Mouse (Mus musculus): Measurements from ENCODE around the gene Pin1. TPM values are rescaled to one million over a fixed set of nuclear protein-coding genes. Genes with fewer than 3 reads are reported as not detected.
A peak's percentile ranks its signal among the peaks of the same experiment; 100 is the strongest.

Pin1 gene
- polyA plus RNA-seq, 1 experiment from 2014 or later: 71.6 TPM

- DNase-seq (ENCODE audit: low spot score) (no peak), ATAC-seq (ENCODE audit: insufficient read depth, low FRiP score, low TSS enrichment) (no peak)
- 82% methylated on average over 3 of the region's 3 CpGs for WGBS
- Histone ChIP-seq H3K4me1 (ENCODE audit: control insufficient read depth, insufficient read depth, low read length) (peaks cover 6% of the 10 kb centered on the region), H3K27ac (ENCODE audit: low read depth, low read length) (no peak overlapping the region), H3K4me3 (ENCODE audit: low read depth, low read length) (no peak overlapping the region), H3K4me2 (ENCODE audit: low read depth) (no peak overlapping the region), H3K27me3 (ENCODE audit: control insufficient read depth, insufficient read depth, low read length) (no peaks in the 10 kb centered on the region), H3K9ac (ENCODE audit: low read length) (no peak overlapping the region), H3K9me3 (ENCODE audit: control insufficient read depth, low read length) (no peaks in the 10 kb centered on the region), H3K36me3 (ENCODE audit: control insufficient read depth, insufficient read depth, low read length) (0 out of 2 replicates have a peak, but pooled peaks cover 2% of the 10 kb centered on the region)
These were observed 15.6 kb upstream of the Pin1 start for GRCm38 (mm10) chr9:20636256-20636655.

GRCm38 (mm10) chr9:20636790-20637189 lies 15.1 kb upstream of the Pin1 start:
- 86% methylated on average over 2 of the region's 2 CpGs for WGBS

GRCm38 (mm10) chr9:20638552-20638951 lies 13.3 kb upstream of the Pin1 start:
- H3K36me3 ChIP-seq (ENCODE audit: control insufficient read depth, insufficient read depth, low read length): 0 out of 2 replicates have a peak, but pooled peaks cover 2% of the 10 kb centered on the region
- no peaks in the 10 kb centered on the region for H3K9me3 ChIP-seq (ENCODE audit: control insufficient read depth, low read length)
- WGBS: 93% methylated on average over 19 of the region's 19 CpGs
- ATAC-seq (ENCODE audit: insufficient read depth, low FRiP score, low TSS enrichment) (no peak), DNase-seq (ENCODE audit: low spot score) (no peak)
- no peak overlapping the region for H3K4me3 ChIP-seq (ENCODE audit: low read depth, low read length)
- H3K9ac ChIP-seq (ENCODE audit: low read length): no peak overlapping the region
- peaks cover 12% of the 10 kb centered on the region for H3K4me1 ChIP-seq (ENCODE audit: control insufficient read depth, insufficient read depth, low read length)
- H3K4me2 ChIP-seq (ENCODE audit: low read depth): no peak overlapping the region
- H3K27me3 ChIP-seq (ENCODE audit: control insufficient read depth, insufficient read depth, low read length): no peaks in the 10 kb centered on the region
- no peak overlapping the region for H3K27ac ChIP-seq (ENCODE audit: low read depth, low read length)

More at GRCm38 (mm10) chr9:20636790-20637189, 15.1 kb upstream of the Pin1 start:
- Histone ChIP-seq H3K27ac (ENCODE audit: low read depth, low read length) (no peak overlapping the region), H3K4me1 (ENCODE audit: control insufficient read depth, insufficient read depth, low read length) (peaks cover 10% of the 10 kb centered on the region), H3K4me2 (ENCODE audit: low read depth) (no peak overlapping the region), H3K9ac (ENCODE audit: low read length) (no peak overlapping the region), H3K9me3 (ENCODE audit: control insufficient read depth, low read length) (no peaks in the 10 kb centered on the region), H3K27me3 (ENCODE audit: control insufficient read depth, insufficient read depth, low read length) (no peaks in the 10 kb centered on the region), H3K36me3 (ENCODE audit: control insufficient read depth, insufficient read depth, low read length) (0 out of 2 replicates have a peak, but pooled peaks cover 2% of the 10 kb centered on the region), H3K4me3 (ENCODE audit: low read depth, low read length) (no peak overlapping the region)
- DNase-seq (ENCODE audit: low spot score) (no peak), ATAC-seq (ENCODE audit: insufficient read depth, low FRiP score, low TSS enrichment) (no peak)

- no peaks in the 10 kb centered on the region for H3K27me3 ChIP-seq (ENCODE audit: control insufficient read depth, insufficient read depth, low read length)
- H3K27ac ChIP-seq (ENCODE audit: low read depth, low read length): no peak overlapping the region
- H3K36me3 ChIP-seq (ENCODE audit: control insufficient read depth, insufficient read depth, low read length): 0 out of 2 replicates have a peak, but pooled peaks cover 2% of the 10 kb centered on the region
- WGBS: 93% methylated on average over 4 of the region's 4 CpGs
- H3K9ac ChIP-seq (ENCODE audit: low read length): no peak overlapping the region
- H3K4me3 ChIP-seq (ENCODE audit: low read depth, low read length): no peak overlapping the region
- H3K9me3 ChIP-seq (ENCODE audit: control insufficient read depth, low read length): no peaks in the 10 kb centered on the region
- ATAC-seq (ENCODE audit: insufficient read depth, low FRiP score, low TSS enrichment) (no peak), DNase-seq (ENCODE audit: low spot score) (no peak)
- H3K4me2 ChIP-seq (ENCODE audit: low read depth): no peak overlapping the region
- peaks cover 16% of the 10 kb centered on the region for H3K4me1 ChIP-seq (ENCODE audit: control insufficient read depth, insufficient read depth, low read length)
These were observed 12.4 kb upstream of the Pin1 start for GRCm38 (mm10) chr9:20639486-20639885.

- Histone ChIP-seq H3K9ac (ENCODE audit: low read length) (peak overlapping the region; percentile 83), H3K36me3 (ENCODE audit: control insufficient read depth, insufficient read depth, low read length) (0 out of 2 replicates have a peak, but pooled peaks cover 2% of the 10 kb centered on the region), H3K4me3 (ENCODE audit: low read depth, low read length) (peak overlapping the region; percentile 50), H3K27ac (ENCODE audit: low read depth, low read length) (no peak overlapping the region; the same call in 1 of the 2 replicates), H3K4me1 (ENCODE audit: control insufficient read depth, insufficient read depth, low read length) (peaks cover 18% of the 10 kb centered on the region), H3K4me2 (ENCODE audit: low read depth) (peak overlapping the region; percentile 97), H3K9me3 (ENCODE audit: control insufficient read depth, low read length) (no peaks in the 10 kb centered on the region), H3K27me3 (ENCODE audit: control insufficient read depth, insufficient read depth, low read length) (no peaks in the 10 kb centered on the region)
- DNase-seq (ENCODE audit: low spot score) (no peak), ATAC-seq (ENCODE audit: insufficient read depth, low FRiP score, low TSS enrichment) (no peak)
- WGBS: 23% methylated on average over 6 of the region's 6 CpGs
These were observed 10.4 kb upstream of the Pin1 start for GRCm38 (mm10) chr9:20641501-20641900.

- under 1% methylated on average over 51 of the region's 51 CpGs for WGBS
- DNase-seq (ENCODE audit: low spot score) (peak; percentile 93), ATAC-seq (ENCODE audit: insufficient read depth, low FRiP score, low TSS enrichment) (peak; percentile 85)
- Histone ChIP-seq H3K9me3 (ENCODE audit: control insufficient read depth, low read length) (no peaks in the 10 kb centered on the region), H3K36me3 (ENCODE audit: control insufficient read depth, insufficient read depth, low read length) (0 out of 2 replicates have a peak, but pooled peaks cover 4% of the 10 kb centered on the region), H3K4me3 (ENCODE audit: low read depth, low read length) (peak within 1 kb of the TSS; percentile 50), H3K4me1 (ENCODE audit: control insufficient read depth, insufficient read depth, low read length) (peaks cover 18% of the 10 kb centered on the region), H3K9ac (ENCODE audit: low read length) (peak within 1 kb of the TSS; percentile 83), H3K27ac (ENCODE audit: low read depth, low read length) (peak within 1 kb of the TSS; percentile 92), H3K4me2 (ENCODE audit: low read depth) (peak within 1 kb of the TSS; percentile 97), H3K27me3 (ENCODE audit: control insufficient read depth, insufficient read depth, low read length) (no peaks in the 10 kb centered on the region)
These were observed 9.6 kb upstream of the Pin1 start, which contains the start of gene Ubl5 for GRCm38 (mm10) chr9:20642101-20642895. Gene Ubl5, plus strand, starts transcription at chr9:20642878.

GRCm38 (mm10) chr9:20642896-20643466 lies 8.9 kb upstream of the Pin1 start:
- Histone ChIP-seq H3K36me3 (ENCODE audit: control insufficient read depth, insufficient read depth, low read length) (0 out of 2 replicates have a peak, but pooled peaks cover 4% of the 10 kb centered on the region), H3K9ac (ENCODE audit: low read length) (peak overlapping the region; percentile 65), H3K4me3 (ENCODE audit: low read depth, low read length) (peak overlapping the region; percentile 50), H3K27me3 (ENCODE audit: control insufficient read depth, insufficient read depth, low read length) (no peaks in the 10 kb centered on the region), H3K4me2 (ENCODE audit: low read depth) (peak overlapping the region; percentile 97), H3K4me1 (ENCODE audit: control insufficient read depth, insufficient read depth, low read length) (peaks cover 18% of the 10 kb centered on the region), H3K27ac (ENCODE audit: low read depth, low read length) (peak overlapping the region; percentile 92), H3K9me3 (ENCODE audit: control insufficient read depth, low read length) (no peaks in the 10 kb centered on the region)
- peak; percentile 87 for ATAC-seq (ENCODE audit: insufficient read depth, low FRiP score, low TSS enrichment)
- peak; percentile 88 for DNase-seq (ENCODE audit: low spot score)
- WGBS: 0% methylated on average over 30 of the region's 30 CpGs

- DNase-seq (ENCODE audit: low spot score) (no peak), ATAC-seq (ENCODE audit: insufficient read depth, low FRiP score, low TSS enrichment) (no peak)
- no peaks in the 10 kb centered on the region for H3K27me3 ChIP-seq (ENCODE audit: control insufficient read depth, insufficient read depth, low read length)
- 0 out of 2 replicates have a peak, but pooled peaks cover 3% of the 10 kb centered on the region for H3K36me3 ChIP-seq (ENCODE audit: control insufficient read depth, insufficient read depth, low read length)
- H3K4me3 ChIP-seq (ENCODE audit: low read depth, low read length): peak overlapping the region; percentile 50
- H3K9me3 ChIP-seq (ENCODE audit: control insufficient read depth, low read length): no peaks in the 10 kb centered on the region
- H3K4me1 ChIP-seq (ENCODE audit: control insufficient read depth, insufficient read depth, low read length): peaks cover 18% of the 10 kb centered on the region
- H3K4me2 ChIP-seq (ENCODE audit: low read depth): peak overlapping the region; percentile 97
- peak overlapping the region; percentile 36; the same call in 1 of the 2 replicates for H3K27ac ChIP-seq (ENCODE audit: low read depth, low read length)
- peak overlapping the region; percentile 65 for H3K9ac ChIP-seq (ENCODE audit: low read length)
- WGBS: 13% methylated on average over 13 of the region's 13 CpGs
These were observed 8.1 kb upstream of the Pin1 start for GRCm38 (mm10) chr9:20643781-20644180.
